Mouse (Mus musculus): Measurements from ENCODE around the gene Eif1ax.
A peak's percentile ranks its signal among the peaks of the same experiment; 100 is the strongest.
"Not testable (repeated sequence)": the region's sequence is repeated elsewhere in the genome, so short reads cannot be mapped to it uniquely, and the experiment has no call there.

The Eif1ax gene

DNA sequence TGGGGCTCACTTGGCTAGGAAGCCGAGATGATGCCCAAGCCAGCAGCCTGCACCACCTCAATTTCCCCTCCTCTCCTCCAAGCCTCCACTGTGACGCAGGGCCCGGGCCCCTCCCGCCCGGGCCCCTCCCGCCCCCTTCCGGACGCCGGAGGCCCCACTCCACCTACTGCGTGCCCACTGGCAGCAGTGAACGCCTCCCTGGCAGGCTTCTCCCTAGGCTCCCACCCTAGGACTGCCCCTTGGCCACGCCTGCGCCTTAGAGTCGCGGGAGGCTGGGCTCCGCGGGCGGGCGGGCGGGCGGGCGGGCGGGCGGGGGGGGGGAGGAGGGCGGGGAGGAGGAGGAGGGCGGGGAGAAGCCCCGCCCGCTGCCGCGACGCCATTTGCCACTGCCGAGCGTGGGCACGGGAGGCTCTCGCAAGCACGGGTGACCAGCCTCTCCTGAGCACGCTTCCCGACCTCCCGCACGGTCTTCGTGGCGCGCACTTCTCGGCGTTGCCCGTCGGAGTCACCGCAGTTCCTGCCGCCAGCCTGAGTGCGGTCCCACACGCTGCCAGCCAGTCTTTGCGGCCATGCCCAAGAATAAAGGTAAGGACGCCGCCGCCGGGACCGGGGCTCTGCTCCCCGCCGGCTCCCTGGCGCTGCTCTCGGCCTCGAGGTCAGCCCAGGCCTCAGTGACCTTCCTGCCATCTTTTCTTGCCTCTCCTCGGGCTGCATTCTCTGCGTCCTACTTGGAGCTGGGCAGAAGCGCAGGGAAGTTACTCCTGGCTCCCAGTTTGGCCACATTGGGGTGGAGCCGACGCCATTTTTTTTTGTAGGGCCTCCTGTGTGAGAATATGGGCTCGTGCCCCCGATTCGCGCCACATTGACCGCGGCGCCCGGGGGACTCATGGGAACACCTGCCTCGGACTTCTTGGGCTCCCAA lies at the start of gene Eif1ax:
Gene Eif1ax, plus strand, starts transcription at position 348 of the 922 bp plus-strand sequence.
- DNase-seq: peak; percentile 60 to 66

DNA sequence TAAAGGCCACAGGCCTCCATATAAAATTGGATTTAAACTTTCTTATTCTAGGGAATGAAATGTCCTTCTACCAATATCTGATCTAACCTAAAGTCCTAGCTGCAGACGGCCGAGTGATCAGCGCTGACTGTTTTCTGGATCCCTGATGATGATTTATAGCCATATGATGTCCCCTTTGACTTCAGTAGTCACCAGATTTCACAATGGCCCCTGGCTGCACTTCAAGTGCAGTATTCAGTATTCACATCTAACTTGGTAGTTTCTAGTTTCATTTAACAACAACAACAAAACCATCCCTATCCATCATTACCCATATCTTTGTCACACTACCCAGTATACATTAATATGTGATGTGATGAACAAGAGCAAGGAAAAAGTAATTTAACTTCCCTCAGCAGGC lies 7.5 kb upstream of the Eif1ax start:
- DNase-seq: no peak

DNA sequence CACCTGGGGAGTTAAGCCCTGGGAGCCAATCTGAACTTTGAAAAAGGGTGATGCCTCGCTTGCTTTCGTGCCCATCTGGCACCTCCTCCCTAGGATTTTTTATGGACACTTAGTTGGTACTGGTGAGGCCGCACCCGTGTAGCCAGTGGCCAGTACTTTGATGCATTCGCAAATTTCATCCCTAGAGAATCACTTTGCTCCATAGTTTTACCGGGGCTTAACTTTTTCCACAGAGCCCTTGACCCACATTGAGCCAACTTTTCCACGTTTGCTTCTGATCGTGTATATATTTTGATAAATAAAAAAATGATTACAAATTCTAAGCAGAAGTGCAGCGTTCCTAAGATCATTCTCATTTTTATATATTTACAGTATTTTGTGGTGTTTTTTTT lies 771 bp downstream of the Eif1ax start:
- DNase-seq: no peak

DNA sequence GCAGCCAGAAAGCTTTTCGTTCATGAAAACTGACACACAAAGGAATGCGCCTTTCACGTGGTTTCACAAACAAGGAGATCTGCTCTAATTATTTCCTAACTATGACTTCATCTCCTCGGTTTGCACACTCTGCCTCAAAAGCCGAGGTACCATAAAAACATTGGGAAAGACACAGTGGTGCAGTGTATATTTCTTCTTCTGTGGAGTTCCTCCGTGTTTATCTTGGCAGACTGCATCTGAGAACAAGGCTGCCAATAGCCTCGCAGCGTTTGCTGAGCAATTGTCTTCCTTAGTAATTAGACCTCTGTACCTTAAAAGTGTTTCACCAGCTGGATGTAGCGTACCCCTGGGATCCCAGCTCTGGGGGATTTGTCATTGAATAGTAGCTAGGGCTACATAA lies 15.1 kb downstream of the Eif1ax start:
- DNase-seq: no peak

DNA sequence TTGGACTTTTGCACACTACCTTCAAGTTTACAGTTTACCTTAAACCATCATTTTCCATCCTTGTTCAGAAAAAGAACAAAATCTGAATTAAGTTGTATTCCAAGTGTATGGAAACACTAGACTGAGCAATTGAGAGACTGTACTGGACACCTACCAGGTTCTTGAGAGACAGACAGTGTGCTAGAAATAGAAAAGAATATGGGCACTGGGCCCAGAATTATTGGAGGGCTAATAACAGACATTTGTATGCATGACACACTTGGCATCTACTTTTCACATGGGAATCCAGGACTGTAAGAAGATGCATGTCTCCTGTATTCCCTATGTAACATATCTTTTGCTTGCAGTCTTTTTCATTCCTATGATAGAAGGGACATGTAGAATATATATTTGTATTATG lies 17.0 kb downstream of the Eif1ax start:
- DNase-seq: no peak

DNA sequence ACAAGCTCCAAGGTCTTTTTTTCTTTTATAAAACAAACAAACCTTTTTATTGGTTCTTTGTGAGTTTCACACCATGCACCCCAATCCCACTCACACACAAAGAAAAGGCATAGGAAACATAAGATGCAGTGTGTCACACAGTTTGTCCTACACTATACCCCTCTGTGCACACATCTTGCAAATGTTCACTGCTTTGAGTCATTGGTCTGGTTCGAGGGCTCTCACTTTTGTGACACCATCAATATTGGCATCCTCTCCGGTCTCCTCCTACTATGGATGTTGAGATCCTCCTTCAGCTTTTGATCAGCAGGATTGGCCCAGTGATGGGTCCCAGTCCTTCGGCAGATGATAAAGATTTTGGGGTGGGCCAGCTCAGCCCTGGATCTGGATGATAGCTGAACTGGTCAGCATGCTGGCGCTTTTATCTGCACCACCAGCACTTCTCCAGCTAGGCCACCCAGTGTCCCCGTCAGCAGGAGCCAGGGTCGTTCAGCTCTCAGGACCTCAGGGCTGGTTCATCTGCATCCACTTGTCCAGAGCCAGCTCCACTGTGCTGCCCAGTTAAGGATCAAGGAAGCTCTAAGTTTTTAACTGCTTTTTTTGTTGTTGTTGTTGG lies 18.5 kb downstream of the Eif1ax start:
- DNase-seq: no peak

DNA sequence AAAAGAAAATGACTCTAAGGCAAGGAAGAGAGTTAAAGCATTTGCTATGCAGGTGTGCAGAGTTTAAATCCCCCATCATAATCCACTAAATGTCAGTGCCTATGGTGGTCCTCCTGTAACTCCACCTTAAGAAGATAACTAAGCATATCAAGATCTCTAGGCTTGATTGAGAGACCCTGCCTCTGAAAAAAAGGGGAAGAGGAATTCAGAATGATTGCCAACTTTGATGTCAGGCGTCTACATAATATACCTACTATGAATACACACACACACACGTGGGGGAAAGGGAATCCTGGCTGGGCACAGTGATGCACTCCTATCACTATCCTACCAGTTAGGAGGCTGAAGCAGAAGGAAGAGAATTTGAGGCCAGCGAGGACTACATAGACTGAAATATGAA lies 19.3 kb downstream of the Eif1ax start:
- DNase-seq: no peak

DNA sequence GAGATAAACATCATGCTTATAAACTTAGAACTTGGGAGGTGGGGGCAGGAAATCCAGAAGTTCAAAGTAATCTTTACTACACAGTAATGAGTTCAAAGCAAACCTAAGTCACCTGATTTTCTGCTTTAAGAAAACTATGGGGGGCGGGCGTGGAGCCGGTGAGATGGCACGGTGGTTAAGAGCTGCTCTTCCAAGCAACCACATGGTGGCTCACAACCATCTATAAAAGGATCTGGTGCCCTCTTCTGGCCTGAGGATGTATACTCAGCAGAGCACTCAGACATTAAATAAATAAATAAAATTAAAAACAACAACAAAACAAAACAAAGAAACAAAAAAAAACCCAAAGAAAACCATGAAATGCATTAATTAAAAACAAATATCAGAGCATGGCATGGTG lies 37.3 kb downstream of the Eif1ax start:
- peak; percentile 30 to 38 for DNase-seq

DNA sequence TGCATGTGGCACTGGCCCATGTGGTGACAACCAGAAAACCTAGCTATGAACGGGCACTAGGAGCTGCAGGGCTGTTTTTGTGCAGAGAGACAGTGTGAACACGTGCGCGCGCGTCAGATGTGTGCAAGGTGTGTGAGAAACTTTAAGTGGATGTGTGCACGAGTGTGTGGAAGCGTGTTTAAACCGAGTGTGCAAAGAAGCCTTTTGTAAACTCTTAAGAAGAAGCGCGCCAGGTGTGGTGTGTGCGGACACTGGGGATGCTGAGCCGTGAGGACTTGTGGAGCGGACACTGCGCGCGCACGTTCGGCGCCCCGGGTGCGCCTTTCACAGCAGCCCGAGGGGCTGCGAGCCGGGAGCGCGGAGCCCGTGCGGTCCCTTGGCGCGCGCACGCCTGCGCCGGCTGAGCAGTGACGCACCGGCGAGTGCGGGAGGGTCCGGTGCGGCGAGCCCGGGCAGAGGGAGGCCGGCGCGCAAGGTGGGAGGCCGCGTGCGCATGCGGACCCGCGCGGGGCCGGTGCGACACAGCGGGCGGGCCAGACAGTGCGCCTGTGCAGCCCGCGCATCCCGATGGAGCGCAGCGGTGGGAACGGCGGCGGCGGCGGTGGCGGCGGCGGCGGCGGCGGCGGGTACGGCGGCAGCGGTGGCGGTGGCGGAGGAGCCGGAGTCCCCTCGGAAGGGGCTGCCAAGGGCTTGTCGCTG lies 42.3 kb downstream of the Eif1ax start, which contains the start of gene Map7d2:
Gene Map7d2, plus strand, starts transcription at position 443 of the 699 bp plus-strand sequence.
- DNase-seq: peak; percentile 59 to 71

DNA sequence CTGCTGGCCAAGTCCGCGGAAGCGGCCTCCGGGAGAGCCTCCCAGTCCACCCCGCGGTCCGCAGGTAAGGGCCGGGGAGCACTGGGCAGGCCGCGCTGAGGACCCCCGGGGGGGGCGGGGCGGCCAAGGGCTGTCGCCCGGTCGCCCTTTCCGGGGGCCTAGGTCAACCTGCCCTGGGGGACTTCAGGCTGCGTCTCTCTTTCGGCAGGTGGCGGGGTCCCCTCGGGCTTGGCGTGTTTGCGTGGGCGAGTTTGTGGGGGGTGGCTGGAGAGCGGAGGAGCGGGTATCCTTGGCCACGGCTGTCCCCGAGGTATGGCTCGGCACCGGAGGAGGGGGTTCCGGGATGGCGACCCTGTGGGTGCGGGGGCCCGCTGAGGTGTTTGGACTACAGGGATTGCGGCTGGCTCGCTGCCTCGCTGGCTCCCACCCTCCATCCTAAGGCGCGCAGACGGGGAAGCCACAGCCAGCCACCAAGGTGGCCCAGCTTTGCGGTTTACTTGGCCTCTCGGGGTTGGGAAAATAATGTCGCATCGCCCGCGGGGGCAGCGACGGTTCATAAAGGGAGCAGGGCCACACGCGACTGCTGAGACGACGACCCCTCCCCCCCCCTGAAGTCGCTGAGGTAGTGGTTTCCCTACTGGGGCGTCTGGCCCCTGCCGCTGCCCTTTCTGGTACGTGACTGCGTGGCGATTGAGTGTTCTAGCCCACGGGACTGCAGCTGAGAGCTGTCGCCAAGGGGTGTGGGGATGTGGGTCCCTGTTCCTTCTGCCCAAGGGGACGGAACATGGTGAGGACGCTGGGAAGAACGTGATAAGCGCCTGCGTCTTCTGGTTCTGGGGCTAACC lies 43.1 kb downstream of the Eif1ax start:
- DNase-seq: peak; percentile 24 to 29

DNA sequence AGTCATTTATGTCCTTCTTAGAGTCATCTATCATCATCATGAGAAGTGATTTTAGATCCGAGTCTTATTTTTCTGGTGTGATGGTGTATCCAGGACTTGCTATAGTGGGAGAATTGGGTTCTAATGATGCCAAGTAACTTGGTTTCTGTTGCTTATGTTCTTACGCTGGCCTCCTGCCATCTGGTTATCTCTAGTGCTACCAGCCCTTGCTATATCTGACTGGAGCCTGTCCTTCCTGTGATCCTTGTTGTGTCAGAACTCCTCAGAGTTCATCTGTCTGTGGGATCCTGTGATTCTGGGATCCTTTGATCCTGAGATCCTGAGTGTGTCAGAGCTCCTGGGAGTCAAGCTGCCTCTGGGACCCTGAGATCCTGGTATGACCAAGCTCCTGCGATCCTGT lies 58.5 kb downstream of the Eif1ax start:
- not testable (repeated sequence) for DNase-seq

Data from cerebellum, postnatal 36 days (tissue).